Mouse (Mus musculus) left cerebral cortex, adult 11 months (tissue): Measurements from ENCODE around the gene Taar6.

Experiments
- DNase-seq: peaks from one replicate; pipeline ENCODE4 v3.0.0; 2022; ENCODE audit warnings: low spot score

Gene Taar6

DNA sequence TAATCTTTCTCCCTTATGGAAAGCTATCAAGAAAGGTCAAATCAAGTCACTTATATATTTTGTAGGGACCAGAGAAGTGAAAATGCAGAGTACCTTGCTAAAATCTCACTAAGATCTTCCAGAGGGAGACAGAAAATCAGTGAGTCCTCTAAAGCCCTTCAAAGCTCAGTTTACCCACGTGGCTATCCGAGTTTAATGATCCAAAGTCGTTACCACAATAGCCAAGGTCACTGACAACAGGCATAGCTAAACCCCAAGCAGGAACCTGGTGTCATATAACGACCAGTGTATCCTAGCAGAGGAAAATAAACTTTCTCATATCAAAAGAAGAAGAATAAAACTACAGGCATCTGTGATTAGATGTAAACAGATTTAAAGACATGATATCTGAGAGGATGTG, 47.8 kb downstream of the Taar6 start:
- no peak for DNase-seq
